Mouse (Mus musculus) heart, postnatal 0 days (tissue): ENCODE data around the gene Trpd52l3.

ENCODE experiments used
- CTCF ChIP-seq: IDR thresholded peaks from 2 replicates; pipeline ENCODE4 v1.5.1; 2016; ENCODE audit warnings: antibody characterized with exemption, control low read depth, low read depth
- EP300 ChIP-seq: IDR thresholded peaks from 2 replicates; pipeline ENCODE4 v1.6.1; 2016; ENCODE audit warnings: antibody characterized with exemption, low read depth

GRCm38 (mm10) chr19:30054218-30054617 is 50.6 kb downstream of the Trpd52l3 start:
- TF ChIP-seq CTCF: no peak
- TF ChIP-seq EP300: no peak
